10 mouse cellular contexts compared by ENCODE assay signal in the genomic region with DNA sequence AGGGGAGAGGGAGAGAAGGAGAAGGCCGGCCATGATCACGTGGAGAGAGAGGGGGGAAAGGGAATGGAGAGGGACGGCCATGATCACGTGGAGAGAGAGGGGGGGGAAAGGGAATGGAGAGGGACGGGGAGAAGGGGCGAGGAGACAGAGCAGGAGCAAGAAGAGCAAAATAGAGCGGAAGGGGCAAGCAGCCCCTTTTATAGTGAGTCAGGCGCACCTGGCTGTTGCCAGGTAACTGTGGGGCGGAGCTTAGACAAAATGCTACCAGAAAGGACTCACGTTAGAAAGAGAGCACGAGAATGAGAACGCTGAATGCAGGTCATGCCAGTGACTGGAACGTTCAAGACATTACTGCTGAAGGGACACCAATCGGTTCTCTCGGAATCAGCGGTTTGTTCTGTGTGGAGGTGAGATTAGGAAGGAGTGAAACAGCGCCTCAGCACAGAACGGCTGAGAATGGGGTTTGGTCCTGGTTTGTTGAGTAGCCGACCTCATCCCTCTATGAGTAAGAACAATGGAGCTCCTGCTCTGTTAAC. TPM values are rescaled to one million over a fixed set of nuclear protein-coding genes. Genes with fewer than 3 reads are reported as not detected.
DNase-seq lines count a peak whose midpoint lies in the region; ATAC-seq and TF ChIP-seq lines count a peak whose summit lies in the region.
"Had no signal": no experiment of that assay in that cellular context is flagged by ENCODE, and none has a peak within 500 bp of the region (broad histone marks: within the 10 kb centered on the region; RNA-seq: fewer than 3 reads in every experiment).

No protein-coding gene starts in this region.

- no peak overlapping the region for H3K4me3 ChIP-seq in kidney, postnatal 0 days (replicated peaks; ENCODE audit: low read depth, low read length)
- H3K4me3 ChIP-seq in embryonic facial prominence, embryonic 13.5 days, result peak overlapping the region; percentile 20
- H3K4me3 ChIP-seq in limb, embryonic 10.5 days, result peak overlapping the region; percentile 27
- peak overlapping the region; percentile 29 for H3K4me3 ChIP-seq in neural tube, embryonic 15.5 days (replicated peaks)

- DNase-seq in kidney, postnatal 0 days (ENCODE audit: low spot score), result no peak
- DNase-seq in kidney, postnatal 10 days, result no peak
- no peak for DNase-seq in limb, embryonic 10.5 days (ENCODE audit: low spot score)
- DNase-seq in natural killer cell, adult 2 months (ENCODE audit: low spot score in 2 of 2), result no peak
- no peak for DNase-seq in adrenal gland, postnatal 4 days (ENCODE audit: low spot score in 2 of 2)
- no peak for DNase-seq in kidney, postnatal 25 days
- DNase-seq: kidney, postnatal 14 days; right cerebral cortex, postnatal 14 days had no signal

- TF ChIP-seq CTCF in kidney, postnatal 0 days (IDR thresholded peaks at IDR 0.05; ENCODE audit: low read depth), result no peak

- H3K4me2 ChIP-seq in kidney, postnatal 0 days (ENCODE audit: low read length), result peak overlapping the region; percentile 51
- peak overlapping the region; percentile 54 for H3K4me2 ChIP-seq in embryonic facial prominence, embryonic 13.5 days
- H3K4me2 ChIP-seq in neural tube, embryonic 15.5 days, result peak overlapping the region; percentile 56

- 18% methylated on average over 19 of the region's 19 CpGs for WGBS in kidney, postnatal 0 days
- 20% methylated on average over 19 of the region's 19 CpGs for WGBS in embryonic facial prominence, embryonic 13.5 days
- WGBS in limb, embryonic 10.5 days, result 16% methylated on average over 19 of the region's 19 CpGs
- 15% methylated on average over 19 of the region's 19 CpGs for WGBS in neural tube, embryonic 15.5 days

- H3K4me1 ChIP-seq in kidney, postnatal 0 days (replicated peaks; ENCODE audit: insufficient read depth, low read length), result no peaks in the 10 kb centered on the region
- 0 out of 2 replicates have a peak, but pooled peaks cover 3% of the 10 kb centered on the region for H3K4me1 ChIP-seq in embryonic facial prominence, embryonic 13.5 days
- peaks cover 7% of the 10 kb centered on the region for H3K4me1 ChIP-seq in limb, embryonic 10.5 days
- H3K4me1 ChIP-seq in neural tube, embryonic 15.5 days, result 0 out of 2 replicates have a peak, but pooled peaks cover 5% of the 10 kb centered on the region

- no peaks in the 10 kb centered on the region for H3K27me3 ChIP-seq in kidney, postnatal 0 days (ENCODE audit: insufficient read depth, low read length)
- H3K27me3 ChIP-seq in embryonic facial prominence, embryonic 13.5 days, result no peaks in the 10 kb centered on the region
- H3K27me3 ChIP-seq in limb, embryonic 10.5 days (ENCODE audit: low read depth, poor library complexity, severe bottlenecking), result no peaks in the 10 kb centered on the region
- H3K27me3 ChIP-seq in neural tube, embryonic 15.5 days (replicated peaks), result no peaks in the 10 kb centered on the region

- H3K27ac ChIP-seq in kidney, postnatal 0 days, result no peak overlapping the region
- no peak overlapping the region for H3K27ac ChIP-seq in embryonic facial prominence, embryonic 13.5 days
- H3K27ac ChIP-seq in limb, embryonic 10.5 days, result no peak overlapping the region
- peak overlapping the region; percentile 51; the same call in 1 of the 2 replicates for H3K27ac ChIP-seq in neural tube, embryonic 15.5 days (replicated peaks)

- H3K9ac ChIP-seq in kidney, postnatal 0 days (ENCODE audit: low read depth, low read length), result 0 out of 2 replicates have a peak overlapping the region, but pooled peaks have one; percentile 37
- H3K9ac ChIP-seq in embryonic facial prominence, embryonic 13.5 days, result 0 out of 2 replicates have a peak overlapping the region, but pooled peaks have one; percentile 51
- H3K9ac ChIP-seq in neural tube, embryonic 15.5 days (replicated peaks), result no peak overlapping the region; the same call in 1 of the 2 replicates

- ATAC-seq in kidney, postnatal 0 days (replicated peaks; ENCODE audit: low FRiP score, low read depth), result no peak
- no peak for ATAC-seq in embryonic facial prominence, embryonic 13.5 days (ENCODE audit: insufficient number of reproducible peaks, insufficient read depth, low FRiP score, low TSS enrichment, low read depth)
- peak; percentile 59 for ATAC-seq in neural tube, embryonic 15.5 days (ENCODE audit: low FRiP score)

- no peaks in the 10 kb centered on the region for H3K36me3 ChIP-seq in kidney, postnatal 0 days (ENCODE audit: insufficient read depth, low read length)
- H3K36me3 ChIP-seq in embryonic facial prominence, embryonic 13.5 days, result no peaks in the 10 kb centered on the region
- no peaks in the 10 kb centered on the region for H3K36me3 ChIP-seq in limb, embryonic 10.5 days
- H3K36me3 ChIP-seq in neural tube, embryonic 15.5 days, result no peaks in the 10 kb centered on the region

- no peaks in the 10 kb centered on the region for H3K9me3 ChIP-seq in kidney, postnatal 0 days (replicated peaks; ENCODE audit: low read length)
- no peaks in the 10 kb centered on the region for H3K9me3 ChIP-seq in embryonic facial prominence, embryonic 13.5 days
- H3K9me3 ChIP-seq in limb, embryonic 10.5 days (replicated peaks), result no peaks in the 10 kb centered on the region
- no peaks in the 10 kb centered on the region for H3K9me3 ChIP-seq in neural tube, embryonic 15.5 days (replicated peaks)

RNA-seq across cellular contexts. Expression of a gene that starts 34.5 kb away (rescaled TPM):
- polyA plus RNA-seq in kidney, postnatal 0 days (2015; fragmentation: Nextera tagmentation; extraction: Ambion mirVana), result 0.28 and 0.66 TPM in 2 replicates
- polyA plus RNA-seq in embryonic facial prominence, embryonic 13.5 days (2015; fragmentation: Nextera tagmentation; extraction: Ambion mirVana), result 0.22 TPM in 1 of 2 replicates, not detected in the other
- 0.41 TPM in 1 of 2 replicates, not detected in the other for polyA plus RNA-seq in limb, embryonic 10.5 days (2016; fragmentation: Nextera tagmentation; extraction: Ambion mirVana)
- polyA plus RNA-seq in neural tube, embryonic 15.5 days (2015; fragmentation: Nextera tagmentation; extraction: Ambion mirVana), result 4.4 and 4.8 TPM in 2 replicates
- under 1 TPM; 0.17 to 0.68 TPM for total RNA-seq in adrenal gland, postnatal 4 days (2021)

RNA-seq across cellular contexts. Expression of a gene that starts 45.3 kb away (rescaled TPM):
- 0.08 TPM in 1 of 2 replicates, not detected in the other for polyA plus RNA-seq in kidney, postnatal 0 days (2015; fragmentation: Nextera tagmentation; extraction: Ambion mirVana)
- polyA plus RNA-seq in embryonic facial prominence, embryonic 13.5 days (2015; fragmentation: Nextera tagmentation; extraction: Ambion mirVana), result not detected in 2 replicates
- polyA plus RNA-seq in limb, embryonic 10.5 days (2016; fragmentation: Nextera tagmentation; extraction: Ambion mirVana), result not detected in 2 replicates
- polyA plus RNA-seq in neural tube, embryonic 15.5 days (2015; fragmentation: Nextera tagmentation; extraction: Ambion mirVana), result 3.0 and 3.7 TPM in 2 replicates
- under 1 TPM in 1 of 2 experiments, not detected in 1; 0.08 TPM for total RNA-seq in adrenal gland, postnatal 4 days (2021)

RNA-seq across cellular contexts. Expression of a gene that starts 55.9 kb away (rescaled TPM):
- polyA plus RNA-seq in kidney, postnatal 0 days (2015; fragmentation: Nextera tagmentation; extraction: Ambion mirVana), result 78.4 and 81.1 TPM in 2 replicates
- polyA plus RNA-seq in embryonic facial prominence, embryonic 13.5 days (2015; fragmentation: Nextera tagmentation; extraction: Ambion mirVana), result 211 and 213 TPM in 2 replicates
- polyA plus RNA-seq in limb, embryonic 10.5 days (2016; fragmentation: Nextera tagmentation; extraction: Ambion mirVana), result 324 and 335 TPM in 2 replicates
- 256 and 264 TPM in 2 replicates for polyA plus RNA-seq in neural tube, embryonic 15.5 days (2015; fragmentation: Nextera tagmentation; extraction: Ambion mirVana)
- 100 to 1,000 TPM; 412 to 445 TPM for total RNA-seq in adrenal gland, postnatal 4 days (2021)
